Mouse (Mus musculus): ENCODE measurements around the gene Esyt1. TPM values are rescaled to one million over a fixed set of nuclear protein-coding genes. Genes with fewer than 3 reads are reported as not detected.
"Not testable (repeated sequence)": the region's sequence is repeated elsewhere in the genome, so short reads cannot be mapped to it uniquely, and the experiment has no call there.

Esyt1 gene
- total RNA-seq, 4 experiments from 2014 or later = 10.4 to 13.5 (median 13.4) TPM

DNA sequence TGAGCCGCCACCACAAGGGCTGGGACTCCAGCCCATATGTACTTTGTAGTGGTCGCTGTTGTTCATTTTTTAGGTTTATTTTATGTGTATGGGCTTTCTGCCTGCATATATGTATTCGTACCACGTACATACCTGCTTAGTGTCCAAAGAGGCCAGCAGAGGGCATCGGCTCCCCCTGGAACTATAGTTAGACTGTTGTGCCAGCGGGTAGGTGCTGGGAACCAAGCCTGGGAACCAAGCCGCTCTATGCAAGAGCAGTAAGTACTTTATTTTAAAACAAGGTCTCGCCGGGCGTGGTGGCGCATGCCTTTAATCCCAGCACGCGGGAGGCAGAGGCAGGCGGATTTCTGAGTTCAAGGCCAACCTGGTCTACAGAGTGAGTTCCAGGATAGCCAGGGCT lies 19.7 kb downstream of the Esyt1 start:
- DNase-seq (ENCODE audit: low spot score in 2 of 2) = no peak

DNA sequence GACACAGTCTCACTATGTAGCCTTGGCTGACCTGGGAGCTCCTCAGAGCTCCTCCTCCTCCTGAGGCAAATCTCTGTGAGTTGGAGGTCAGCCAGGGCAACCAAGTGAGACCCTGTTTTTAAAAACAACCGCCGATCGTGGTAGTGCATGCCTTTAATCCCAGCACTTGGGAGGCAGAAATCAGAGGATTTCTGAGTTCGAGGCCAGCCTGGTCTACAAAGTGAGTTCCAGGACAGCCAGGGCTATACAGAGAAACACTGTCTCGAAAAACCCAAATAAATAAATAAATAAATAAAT lies 20.4 kb downstream of the Esyt1 start:
- not testable (repeated sequence) for DNase-seq (ENCODE audit: low spot score in 2 of 2)

GRCm38 (mm10) chr10:128504641-128505370 lies 20.9 kb downstream of the Esyt1 start:
- DNase-seq (ENCODE audit: low spot score in 2 of 2) = no peak

DNA sequence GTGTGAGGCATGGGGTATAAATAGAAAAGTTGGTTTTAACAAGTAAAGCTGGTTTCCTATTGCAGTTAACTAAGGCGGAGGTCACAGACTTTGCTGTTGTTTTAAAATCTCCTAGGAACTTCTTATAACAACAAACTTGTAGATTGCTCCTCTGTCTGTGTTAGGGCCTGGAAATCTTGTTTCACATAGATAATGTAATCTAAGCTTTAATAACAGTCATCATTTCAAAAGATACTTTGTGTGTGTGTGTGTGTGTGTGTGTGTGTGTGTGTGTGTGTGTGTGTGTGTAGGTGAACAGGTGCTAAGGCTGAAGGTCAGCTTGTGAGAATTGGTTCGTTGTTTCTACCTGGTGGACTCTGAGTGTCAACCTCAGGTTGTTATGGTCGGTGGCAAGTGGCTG lies 21.7 kb downstream of the Esyt1 start:
- DNase-seq (ENCODE audit: low spot score in 2 of 2) = no peak

- no peak for DNase-seq (ENCODE audit: low spot score in 2 of 2)
These were observed 22.1 kb downstream of the Esyt1 start for GRCm38 (mm10) chr10:128503532-128503931.

DNA sequence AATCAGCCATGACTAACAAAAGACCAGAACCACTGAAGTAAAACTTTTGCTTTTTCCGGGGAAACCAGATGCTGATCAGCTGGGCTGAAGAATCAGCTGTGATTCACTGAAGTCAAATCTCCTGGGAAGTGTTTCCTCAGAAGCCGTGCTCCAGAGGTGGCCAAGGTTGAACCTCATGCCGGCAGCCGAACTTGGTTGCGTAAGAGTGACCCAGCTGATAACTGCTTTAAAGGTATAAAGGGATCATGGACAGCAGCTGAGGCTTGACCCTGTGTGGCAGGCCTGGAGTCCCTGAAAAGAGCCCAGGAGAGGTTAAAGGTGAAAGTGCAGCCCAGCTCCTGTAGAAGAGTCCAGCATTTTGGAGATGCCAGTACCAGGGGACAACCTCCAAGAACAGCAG lies 23.3 kb downstream of the Esyt1 start:
- peak in 1 of 2 experiments; percentile 57 for DNase-seq (ENCODE audit: low spot score in 2 of 2)

DNA sequence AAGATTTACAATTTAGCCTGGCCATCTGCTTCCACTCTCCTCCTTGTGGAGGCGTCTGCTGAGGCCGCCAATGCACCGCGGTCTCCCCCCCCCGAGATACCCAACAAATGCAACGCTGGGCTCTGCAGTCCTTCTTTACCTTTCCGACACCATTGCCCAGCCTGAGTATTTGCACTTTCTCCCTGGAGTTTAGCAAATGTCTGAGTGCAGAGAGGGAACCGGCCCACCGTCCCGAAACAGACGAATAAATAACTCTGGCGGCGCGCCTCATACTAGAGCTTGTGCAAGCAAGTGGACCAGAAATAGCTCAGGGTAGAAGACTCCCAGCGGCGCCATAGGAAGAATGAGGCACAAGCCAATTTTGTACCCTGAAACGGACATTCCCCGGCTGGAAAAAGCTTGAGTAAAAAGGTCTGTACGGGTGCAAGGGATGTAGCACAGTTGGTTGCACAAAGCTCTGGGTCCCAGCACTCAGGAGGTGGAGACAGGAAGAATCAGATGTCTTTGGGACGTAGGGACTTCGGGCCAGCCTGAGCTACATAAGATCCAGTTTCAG lies 26.5 kb downstream of the Esyt1 start:
- peak; percentile 69 to 79 for DNase-seq (ENCODE audit: low spot score in 2 of 2)

DNA sequence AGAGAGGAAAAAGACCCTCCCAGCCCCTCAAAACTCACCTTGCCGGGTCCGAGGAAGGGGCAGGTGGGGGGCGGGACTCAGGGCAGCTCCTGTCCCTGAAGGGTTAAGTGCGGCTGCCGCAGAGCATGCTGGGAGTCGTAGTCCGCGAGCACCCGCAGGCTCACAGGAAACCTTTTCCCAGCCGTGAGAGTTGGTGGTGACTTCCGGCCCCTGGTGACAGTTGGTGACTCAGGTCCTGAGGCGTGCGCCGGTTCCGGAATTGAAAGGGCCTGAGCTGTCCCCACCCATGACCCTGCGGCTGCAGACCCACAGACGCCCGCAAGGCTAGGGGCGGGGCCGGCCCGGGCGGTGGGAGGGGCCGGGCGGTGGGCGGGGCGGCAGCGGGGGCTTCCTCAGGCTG lies 27.1 kb downstream of the Esyt1 start, which contains the start of gene Myl6b:
TSS of gene Myl6b (minus strand) at position 96 of the 400 bp plus-strand sequence.
- DNase-seq (ENCODE audit: low spot score in 2 of 2) = peak; percentile 94 to 97

- DNase-seq (ENCODE audit: low spot score in 2 of 2) = no peak
These were observed 28.4 kb downstream of the Esyt1 start for GRCm38 (mm10) chr10:128497134-128497737.

DNA sequence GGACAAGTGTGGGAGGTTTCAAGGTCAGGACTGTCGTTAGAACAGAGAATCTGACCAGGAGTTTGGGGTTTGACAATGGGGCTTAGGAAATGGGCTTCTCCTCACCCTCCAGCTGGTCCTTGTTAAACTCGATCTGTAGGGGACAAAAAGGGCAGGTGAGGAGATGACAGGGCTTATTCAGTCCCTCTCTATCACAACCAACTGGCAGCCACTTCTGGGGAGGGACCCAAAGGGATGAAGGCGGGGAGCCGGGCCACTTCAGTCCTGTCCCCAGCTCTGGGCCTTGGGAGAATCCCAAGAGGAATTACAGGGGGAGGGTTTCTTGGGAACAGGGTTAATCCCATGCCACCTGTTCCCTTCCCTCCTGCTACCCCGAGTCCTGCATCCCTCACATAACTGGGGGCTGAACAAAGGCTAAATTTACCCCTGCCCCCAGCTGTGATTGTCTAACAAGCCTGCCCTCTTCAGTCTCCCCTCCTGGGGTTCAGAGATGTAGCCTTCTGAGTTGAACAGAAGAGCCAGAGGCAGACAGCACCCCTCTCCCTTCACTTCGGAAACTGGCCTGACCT lies 29.1 kb downstream of the Esyt1 start:
- DNase-seq (ENCODE audit: low spot score in 2 of 2) = no peak

DNA sequence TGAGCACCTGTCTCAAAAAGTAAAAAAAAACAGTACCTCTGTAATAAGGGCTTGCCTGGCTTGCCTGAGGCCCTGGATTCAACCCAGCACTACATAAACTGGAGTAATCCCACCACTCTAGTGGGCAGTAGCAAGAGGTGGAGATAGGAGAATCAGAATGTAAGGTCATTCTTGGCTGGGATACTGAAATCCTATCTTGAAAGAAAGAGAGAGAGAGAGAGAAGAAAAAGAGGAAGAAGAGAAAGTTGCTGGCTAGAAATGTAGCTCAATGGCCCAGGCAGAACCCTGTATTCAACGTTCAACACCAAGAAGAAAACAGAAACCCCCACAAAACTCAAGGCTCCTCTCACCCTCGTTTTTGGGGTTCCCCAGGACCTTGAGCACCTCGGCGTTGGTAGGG lies 29.8 kb downstream of the Esyt1 start:
- DNase-seq (ENCODE audit: low spot score in 2 of 2) = no peak

GRCm38 (mm10) chr10:128495270-128495669 lies 30.4 kb downstream of the Esyt1 start:
- no peak for DNase-seq (ENCODE audit: low spot score in 2 of 2)

- DNase-seq (ENCODE audit: low spot score in 2 of 2) = no peak
These were observed 30.9 kb downstream of the Esyt1 start for GRCm38 (mm10) chr10:128494667-128495245.

- peak; percentile 97 to 98 for DNase-seq (ENCODE audit: low spot score in 2 of 2)
These were observed 31.7 kb downstream of the Esyt1 start, which contains the start of gene Myl6 for GRCm38 (mm10) chr10:128493695-128494666. TSS of gene Myl6 (minus strand) at chr10:128494145.

DNA sequence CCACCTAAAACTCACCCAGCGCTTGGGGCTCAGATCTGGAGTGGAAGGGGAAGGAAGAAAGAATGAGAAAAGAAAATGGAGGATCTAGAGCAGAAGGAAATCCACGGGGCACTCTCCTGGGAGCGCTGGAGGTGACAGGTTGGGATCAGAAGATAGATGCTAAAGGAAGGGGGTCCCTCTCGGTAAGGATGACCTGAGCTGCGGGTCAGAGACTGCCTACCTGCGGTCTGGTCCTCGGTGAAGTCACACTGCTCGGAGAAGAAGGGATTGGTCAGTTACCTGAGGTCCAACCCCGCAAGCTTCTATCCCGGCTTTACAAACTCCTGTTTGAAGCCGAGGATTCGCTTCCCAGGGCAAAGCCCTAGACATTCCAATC lies 32.4 kb downstream of the Esyt1 start:
- DNase-seq (ENCODE audit: low spot score in 2 of 2) = no peak

- DNase-seq (ENCODE audit: low spot score in 2 of 2) = peak; percentile 42 to 53
These were observed 32.9 kb downstream of the Esyt1 start for GRCm38 (mm10) chr10:128492633-128493311.

DNA sequence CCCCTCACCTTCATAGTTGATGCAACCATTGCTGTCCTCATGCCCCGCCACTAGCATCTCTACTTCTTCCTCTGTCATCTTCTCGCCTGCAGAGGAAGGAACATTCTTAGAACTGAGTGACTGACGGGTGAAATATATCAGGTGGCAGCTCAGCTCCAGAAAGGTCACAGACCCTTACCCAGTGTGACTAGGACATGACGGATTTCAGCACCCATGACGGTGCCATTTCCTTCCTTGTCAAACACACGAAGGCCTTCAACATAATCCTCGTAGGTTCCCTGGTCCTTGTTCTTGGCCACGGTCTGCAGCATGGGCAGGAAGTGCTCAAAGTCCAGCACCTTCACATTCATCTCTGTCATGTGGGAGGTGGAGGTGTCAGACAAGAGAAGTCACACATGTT lies 33.6 kb downstream of the Esyt1 start:
- DNase-seq (ENCODE audit: low spot score in 2 of 2) = not testable (repeated sequence)

GRCm38 (mm10) chr10:128491495-128491894 lies 34.2 kb downstream of the Esyt1 start:
- DNase-seq (ENCODE audit: low spot score in 2 of 2) = no peak

GRCm38 (mm10) chr10:128490912-128491311 lies 34.8 kb downstream of the Esyt1 start:
- no peak for DNase-seq (ENCODE audit: low spot score in 2 of 2)

DNA sequence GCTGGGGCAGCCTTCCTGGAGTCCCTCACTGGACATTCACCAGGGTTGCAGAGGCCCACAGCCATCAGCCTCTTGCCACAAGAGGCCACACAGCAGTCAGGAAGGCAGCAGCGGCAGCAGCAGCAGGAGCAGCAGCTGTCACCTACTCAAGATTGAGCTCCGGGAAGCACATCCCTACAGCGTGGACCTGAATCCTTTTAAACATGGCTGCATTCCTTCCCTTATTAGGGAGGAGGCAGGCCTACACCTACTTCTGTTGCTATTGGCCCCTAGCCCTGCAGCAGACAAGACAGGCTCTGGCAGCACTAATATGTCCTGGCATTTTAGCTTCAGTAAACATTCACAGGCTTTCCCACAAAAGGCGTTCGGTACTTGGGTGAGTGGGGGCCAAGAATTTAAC lies 35.4 kb downstream of the Esyt1 start:
- DNase-seq (ENCODE audit: low spot score in 2 of 2) = no peak

Measured in gastrocnemius, adult 8-10 months (tissue).